7 mouse cellular contexts compared by ENCODE assay signal in genomic region chr3:53729810-53730209, GRCm38 (mm10).
DNase-seq lines count a peak whose midpoint lies in the region; ATAC-seq lines count a peak whose summit lies in the region.

No protein-coding gene starts in this region.

- H3K4me2 ChIP-seq in neural tube, embryonic 15.5 days, result no peak overlapping the region

- no peaks in the 10 kb centered on the region for H3K36me3 ChIP-seq in neural tube, embryonic 15.5 days

- 44% methylated on average over 5 of the region's 5 CpGs for WGBS in neural tube, embryonic 15.5 days

- no peak overlapping the region for H3K27ac ChIP-seq in neural tube, embryonic 15.5 days (replicated peaks)

- H3K9ac ChIP-seq in neural tube, embryonic 15.5 days (replicated peaks), result no peak overlapping the region

- H3K4me1 ChIP-seq in neural tube, embryonic 15.5 days, result no peaks in the 10 kb centered on the region

- no peak overlapping the region for H3K4me3 ChIP-seq in neural tube, embryonic 15.5 days (replicated peaks)

- no peaks in the 10 kb centered on the region for H3K27me3 ChIP-seq in neural tube, embryonic 15.5 days (replicated peaks)

- ATAC-seq in neural tube, embryonic 15.5 days (ENCODE audit: low FRiP score), result no peak

- DNase-seq in neural tube, embryonic 10.5 days (ENCODE audit: extremely low spot score, low spot score), result peak; percentile 45
- DNase-seq in adrenal gland, postnatal 25 days, result peak; percentile 63
- peak; percentile 32 to 47 for DNase-seq in frontal cortex, postnatal 36 days (ENCODE audit: low spot score in 2 of 2)
- DNase-seq in kidney, postnatal 25 days, result peak; percentile 58 to 70
- DNase-seq in lung, postnatal 14 days, result peak; percentile 54
- DNase-seq in urinary bladder, postnatal 36 days (ENCODE audit: low spot score in 2 of 2), result peak; percentile 31 to 51

- no peaks in the 10 kb centered on the region for H3K9me3 ChIP-seq in neural tube, embryonic 15.5 days (replicated peaks)
